Mouse (Mus musculus): ENCODE data around the gene Serpina3i.
"Not testable (repeated sequence)": the region's sequence is repeated elsewhere in the genome, so short reads cannot be mapped to it uniquely, and the experiment has no call there.

The Serpina3i gene

GRCm38 (mm10) chr12:104262863-104263262 lies at the start of gene Serpina3i:
Serpina3i (plus strand) TSS chr12:104263122.
- in situ Hi-C loops (cut with MboI, MseI): loop anchor here (10.0 kb wide), 1 partner anchor 258 kb away; no protein-coding TSS in a partner anchor

GRCm38 (mm10) chr12:104213689-104214444 lies 49.1 kb upstream of the Serpina3i start:
- in situ Hi-C loops (cut with MboI, MseI): no loop called here

GRCm38 (mm10) chr12:104214445-104214753 lies 48.5 kb upstream of the Serpina3i start, which contains the start of gene Serpina3f:
Serpina3f (plus strand) TSS chr12:104214544.
- in situ Hi-C loops (cut with MboI, MseI): no loop called here

GRCm38 (mm10) chr12:104215249-104215648 lies 47.7 kb upstream of the Serpina3i start:
- in situ Hi-C loops (cut with MboI, MseI): no loop called here

GRCm38 (mm10) chr12:104221616-104222015 lies 41.3 kb upstream of the Serpina3i start:
- in situ Hi-C loops (cut with MboI, MseI): no loop called here

GRCm38 (mm10) chr12:104223690-104224089 lies 39.2 kb upstream of the Serpina3i start:
- in situ Hi-C loops (cut with MboI, MseI): no loop called here

GRCm38 (mm10) chr12:104224598-104225300 lies 38.2 kb upstream of the Serpina3i start:
- in situ Hi-C loops (cut with MboI, MseI): no loop called here

- in situ Hi-C loops (cut with MboI, MseI): no loop called here
Observed at GRCm38 (mm10) chr12:104230762-104231161, 32.2 kb upstream of the Serpina3i start.

- in situ Hi-C loops (cut with MboI, MseI): no loop called here
Observed at GRCm38 (mm10) chr12:104235915-104236314, 27.0 kb upstream of the Serpina3i start, which contains the start of gene Serpina3g. Serpina3g (plus strand) TSS chr12:104236245.

- in situ Hi-C loops (cut with MboI, MseI): not testable (repeated sequence)
Observed at GRCm38 (mm10) chr12:104238048-104238447, 24.9 kb upstream of the Serpina3i start.

GRCm38 (mm10) chr12:104243307-104243706 lies 19.6 kb upstream of the Serpina3i start:
- in situ Hi-C loops (cut with MboI, MseI): loop anchor here (10.0 kb wide), 1 partner anchor 171 kb away; no protein-coding TSS in a partner anchor

- in situ Hi-C loops (cut with MboI, MseI): loop anchor here (10.0 kb wide), 1 partner anchor 170 kb away; no protein-coding TSS in a partner anchor
Observed at GRCm38 (mm10) chr12:104245092-104245491, 17.8 kb upstream of the Serpina3i start.

GRCm38 (mm10) chr12:104245595-104245994 lies 17.3 kb upstream of the Serpina3i start:
- in situ Hi-C loops (cut with MboI, MseI): loop anchor here (10.0 kb wide), 1 partner anchor 169 kb away; no protein-coding TSS in a partner anchor

- in situ Hi-C loops (cut with MboI, MseI): loop anchor here (10.0 kb wide), 1 partner anchor 167 kb away; no protein-coding TSS in a partner anchor
Observed at GRCm38 (mm10) chr12:104247553-104248002, 15.3 kb upstream of the Serpina3i start.

- in situ Hi-C loops (cut with MboI, MseI): loop anchor here (10.0 kb wide), 1 partner anchor 167 kb away; no protein-coding TSS in a partner anchor
Observed at GRCm38 (mm10) chr12:104248231-104248630, 14.7 kb upstream of the Serpina3i start.

GRCm38 (mm10) chr12:104261041-104261440 lies 1.9 kb upstream of the Serpina3i start:
- in situ Hi-C loops (cut with MboI, MseI): loop anchor here (10.0 kb wide), 1 partner anchor 256 kb away; no protein-coding TSS in a partner anchor

- in situ Hi-C loops (cut with MboI, MseI): loop anchor here (10.0 kb wide), 1 partner anchor 262 kb away; no protein-coding TSS in a partner anchor
Observed at GRCm38 (mm10) chr12:104266374-104266773, 3.5 kb downstream of the Serpina3i start.

- in situ Hi-C loops (cut with MboI, MseI): loop anchor here (10.0 kb wide), 1 partner anchor 1474 kb away; no protein-coding TSS in a partner anchor
Observed at GRCm38 (mm10) chr12:104278216-104279055, 15.5 kb downstream of the Serpina3i start.

GRCm38 (mm10) chr12:104279056-104279435 lies 16.1 kb downstream of the Serpina3i start:
- in situ Hi-C loops (cut with MboI, MseI): loop anchor here (10.0 kb wide), 1 partner anchor 1474 kb away; no protein-coding TSS in a partner anchor

GRCm38 (mm10) chr12:104283380-104283779 lies 20.5 kb downstream of the Serpina3i start:
- in situ Hi-C loops (cut with MboI, MseI): no loop called here

- in situ Hi-C loops (cut with MboI, MseI): no loop called here
Observed at GRCm38 (mm10) chr12:104288336-104288735, 25.4 kb downstream of the Serpina3i start.
